Mouse (Mus musculus) CH12.LX (cell line): ENCODE measurements around the gene Sh2d1b2. TPM values are rescaled to one million over a fixed set of nuclear protein-coding genes. Genes with fewer than 3 reads are reported as not detected.

Source experiments
- DNase-seq: peaks from one replicate; pipeline ENCODE4 v3.0.0-alpha.2; 2013; ENCODE audit errors: extremely low read depth
- H3K27ac ChIP-seq: 2 replicates; pipeline ENCODE4 v1.5.1; 2012; ENCODE audit warnings: low read depth, mild to moderate bottlenecking, control low read depth, moderate library complexity; ENCODE audit not compliant: insufficient read depth
- H3K27me3 ChIP-seq: replicated peaks from 2 replicates; pipeline ENCODE3; 2012; ENCODE audit warnings: inconsistent platforms
- H3K36me3 ChIP-seq, 2 experiments: replicated peaks in 1 of 2; 2 replicates each; pipeline versions ENCODE3 to v1.6.1; 2012; ENCODE audit warnings: inconsistent platforms in 1 of 2, low read length in 1 of 2, mild to moderate bottlenecking in 1 of 2, mixed read lengths in 1 of 2, moderate library complexity in 1 of 2; ENCODE audit not compliant: control insufficient read depth in 1 of 2, insufficient read depth in 1 of 2
- H3K4me1 ChIP-seq, 2 experiments: 2 replicates each; pipeline ENCODE4 v1.6.1; 2012; ENCODE audit warnings: inconsistent platforms in 1 of 2, moderate library complexity in 1 of 2; ENCODE audit not compliant: insufficient read depth in 2 of 2, control insufficient read depth in 1 of 2
- H3K4me2 ChIP-seq: 2 replicates; pipeline ENCODE4 v1.6.1; 2012; ENCODE audit warnings: low read depth, mild to moderate bottlenecking, control low read depth; ENCODE audit not compliant: poor library complexity, insufficient read depth, severe bottlenecking
- H3K4me3 ChIP-seq, 3 experiments: fragments of 150-350 bp in 1 of 3; sonication (generic) in 1 of 3; replicated peaks in 1 of 3; 2 replicates each; pipeline versions ENCODE3 to v1.5.1; 2011 to 2012; ENCODE audit warnings: low read depth in 2 of 3, low read length in 2 of 3, mild to moderate bottlenecking in 2 of 3, moderate library complexity in 2 of 3, control low read depth in 1 of 3, improper control_type of control experiment in 1 of 3, inconsistent platforms in 1 of 3, mixed read lengths in 1 of 3; ENCODE audit not compliant: poor library complexity in 1 of 3
- H3K79me2 ChIP-seq: replicated peaks from 2 replicates; pipeline ENCODE4 v1.6.1; 2012; ENCODE audit warnings: mild to moderate bottlenecking, moderate library complexity; ENCODE audit not compliant: control insufficient read depth, poor library complexity, insufficient read depth, severe bottlenecking; ENCODE audit errors: extremely low read depth
- H3K9ac ChIP-seq: 2 replicates; pipeline ENCODE4 v1.6.1; 2012; ENCODE audit warnings: low read depth, mild to moderate bottlenecking, control low read depth, moderate library complexity; ENCODE audit not compliant: insufficient read depth
- H3K9me3 ChIP-seq: replicated peaks from 2 replicates; pipeline ENCODE3; 2012; ENCODE audit warnings: low read length, inconsistent platforms, mixed read lengths
- CHD2 ChIP-seq: IDR thresholded peaks from 2 replicates; pipeline ENCODE4 v1.6.1; 2011; ENCODE audit warnings: low read length, improper control_type of control experiment
- CTCF ChIP-seq, 2 experiments: IDR thresholded peaks in 1 of 2; conservative IDR thresholded peaks in 1 of 2; 2 replicates each; pipeline ENCODE4 v1.5.1; 2011 to 2012; ENCODE audit warnings: low read depth in 2 of 2, low read length in 2 of 2, improper control_type of control experiment in 1 of 2, inconsistent platforms in 1 of 2, mild to moderate bottlenecking in 1 of 2, moderate library complexity in 1 of 2
- IRF4 ChIP-seq: IDR thresholded peaks from 2 replicates; pipeline ENCODE4 v1.6.1; 2014; ENCODE audit warnings: low read depth, mild to moderate bottlenecking, inconsistent platforms, low read length, improper control_type of control experiment
- JUN ChIP-seq: IDR thresholded peaks from 2 replicates; pipeline ENCODE4 v1.6.1; 2011; ENCODE audit warnings: low read depth, mild to moderate bottlenecking, low read length, improper control_type of control experiment, moderate library complexity; ENCODE audit not compliant: insufficient read depth
- MXI1 ChIP-seq: IDR thresholded peaks from 2 replicates; pipeline ENCODE4 v1.6.1; 2011; ENCODE audit warnings: mild to moderate bottlenecking, low read depth, low read length, improper control_type of control experiment
- NELFE ChIP-seq: IDR thresholded peaks from 2 replicates; pipeline ENCODE4 v1.6.1; 2011; ENCODE audit warnings: low read depth, low read length, improper control_type of control experiment
- RAD21 ChIP-seq: IDR thresholded peaks from 2 replicates; pipeline ENCODE4 v1.6.1; 2011; ENCODE audit warnings: low read depth, mild to moderate bottlenecking, low read length, improper control_type of control experiment, moderate library complexity
- SIN3A ChIP-seq: IDR thresholded peaks from 2 replicates; pipeline ENCODE4 v1.6.1; 2012; ENCODE audit warnings: low read length, improper control_type of control experiment, inconsistent platforms
- SMC3 ChIP-seq: IDR thresholded peaks from 2 replicates; pipeline ENCODE4 v1.6.1; 2011; ENCODE audit warnings: low read depth, low read length, improper control_type of control experiment
- TBP ChIP-seq: conservative IDR thresholded peaks from 2 replicates; pipeline ENCODE4 v1.6.1; 2011; ENCODE audit warnings: low read depth, low read length, improper control_type of control experiment
- UBTF ChIP-seq: IDR thresholded peaks from 2 replicates; pipeline ENCODE4 v1.6.1; 2012; ENCODE audit warnings: low read depth, mild to moderate bottlenecking, inconsistent platforms, low read length, improper control_type of control experiment, moderate library complexity
- ZC3H11A ChIP-seq: IDR thresholded peaks from 2 replicates; pipeline ENCODE4 v1.6.1; 2012; ENCODE audit warnings: low read depth, mild to moderate bottlenecking, inconsistent platforms, low read length, improper control_type of control experiment
- ZMIZ1 ChIP-seq: IDR thresholded peaks from 2 replicates; pipeline ENCODE4 v1.6.1; 2012; ENCODE audit warnings: low read depth, mild to moderate bottlenecking, inconsistent platforms, low read length, improper control_type of control experiment
- dilution Hi-C: fragments of 300-500 bp; cut with MboI; formaldehyde crosslinking; loops from 2 replicates; pipeline ENCODE4 v1.14.3; 2020; ENCODE audit warnings: low sequenced_read_pairs; ENCODE audit not compliant: extremely low pct_unique_long_range_greater_than_20kb, extremely low pct_ligation_motif_present
- in situ Hi-C: fragments of 300-500 bp; cut with MboI; formaldehyde crosslinking; loops from 3 replicates; pipeline ENCODE4 v1.14.3; 2019; ENCODE audit warnings: low sequenced_read_pairs, low pct_ligation_motif_present, low pct_unique_long_range_greater_than_20kb, mixed read lengths
- polyA plus RNA-seq: library from polyadenylated mRNA; unstranded; fragments of >175 nt; gene quantifications from 2 replicates; pipeline ENCODE4 v1.2.1, GENCODE M21; 2012; ENCODE audit warnings: low read depth; ENCODE audit not compliant: insufficient read length
- total RNA-seq, 2 experiments: library from RNA; depleted of rRNA; stranded (reverse); fragments of 300-350 nt in 1 of 2; fragments of >200 nt in 1 of 2; gene quantifications; 2 replicates each; pipeline ENCODE4 v1.2.3; 2012 to 2014

Sh2d1b2 gene
- total and polyA plus RNA-seq, 3 experiments: 0.47 to 1.1 TPM; not detected in 1

DNA sequence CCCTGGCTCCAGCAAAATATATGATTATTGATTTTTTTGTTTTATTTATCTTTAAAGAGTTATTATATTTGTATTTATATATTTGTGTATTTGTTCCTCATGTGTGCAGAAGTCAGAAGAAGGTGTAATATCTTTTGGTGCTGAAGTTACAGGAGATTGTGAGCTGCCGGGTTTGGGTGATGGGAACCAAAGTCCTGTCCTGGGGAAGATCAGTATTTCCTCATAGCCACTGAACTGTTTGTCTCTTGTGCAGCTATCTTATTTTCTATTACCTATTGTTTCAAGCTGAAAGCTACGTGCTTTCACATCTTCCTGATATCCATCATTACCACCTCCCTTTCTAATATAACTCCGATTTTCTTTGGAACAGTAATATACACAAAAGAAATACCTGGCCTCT, 17.0 kb upstream of the Sh2d1b2 start:
- Histone ChIP-seq H3K79me2 (peaks cover 23% of the 10 kb centered on the region), H3K36me3 (peaks cover 13 to 18% of the 10 kb centered on the region in 2 experiments), H3K9me3 (no peaks in the 10 kb centered on the region)
- TF ChIP-seq IRF4 (no peak), TBP (0 out of 2 replicates have a peak, but pooled peaks have one; percentile 10)
- TF ChIP-seq, all 38 proteins: peak for 1
- H3K9ac ChIP-seq: no peak overlapping the region
- no peak for DNase-seq
- no peaks in the 10 kb centered on the region for H3K27me3 ChIP-seq
- H3K27ac ChIP-seq: no peak overlapping the region
- in situ Hi-C loops (loop anchor here (10.0 kb wide), 1 partner anchor 389 kb away; no protein-coding TSS in a partner anchor), dilution Hi-C loops (no loop called here)
- H3K4me2 ChIP-seq: peak overlapping the region; percentile 56; the same call in 1 of the 2 replicates
- H3K4me3 ChIP-seq: peak overlapping the region in 2 of 3 experiments; percentile 50 to 88
- H3K4me1 ChIP-seq: peaks cover 0 to 18% of the 10 kb centered on the region in 2 experiments; a peak in 2 of 4 replicates

DNA sequence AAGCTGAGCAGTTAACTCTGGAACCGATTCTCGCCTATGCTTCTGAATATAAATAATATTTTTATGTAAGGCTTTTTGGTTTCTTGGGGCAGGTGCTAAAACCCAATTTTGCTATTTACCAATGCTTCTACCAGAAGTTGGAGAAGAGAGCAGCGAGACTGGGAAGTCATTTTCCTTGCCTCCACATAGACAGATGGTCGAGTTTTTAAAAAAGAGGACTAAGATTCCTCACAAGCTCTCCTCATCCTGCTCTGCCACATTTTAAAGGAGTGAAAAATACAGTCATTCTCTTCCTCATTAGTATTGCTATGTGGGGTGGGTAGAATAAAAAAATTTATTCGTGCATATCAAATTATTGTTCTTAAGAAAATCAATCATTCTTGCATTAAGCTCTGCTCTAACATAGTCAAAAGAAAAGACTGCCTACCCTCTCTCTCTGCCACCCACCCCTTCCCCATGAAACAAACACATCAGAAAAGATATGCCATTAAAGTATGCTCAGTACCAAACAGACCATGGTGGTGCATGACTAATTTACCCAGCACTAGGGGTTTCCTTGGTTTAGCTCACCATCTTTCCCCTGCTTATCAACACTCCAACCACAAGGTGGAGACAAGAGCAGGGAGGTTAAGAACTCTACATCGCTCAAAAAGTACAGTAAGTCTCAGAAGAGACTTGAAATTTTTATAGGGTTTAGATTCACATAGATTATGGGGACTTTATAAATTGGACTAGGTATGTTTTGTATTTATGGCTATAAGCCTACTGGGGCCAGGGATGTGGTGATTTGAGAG, 14.3 kb upstream of the Sh2d1b2 start:
- H3K79me2 ChIP-seq: peaks cover 14% of the 10 kb centered on the region
- TF ChIP-seq SMC3: peak; percentile 89
- TF ChIP-seq CTCF (conservative IDR thresholded peaks at IDR 0.05 in 1 of 2, IDR thresholded peaks at IDR 0.05 in 1 of 2; ENCODE audit: low read depth in 2 of 2, low read length in 2 of 2): peak; percentile 29 to 91; a peak in 2 of 4 replicates
- peak; percentile 86 for TF ChIP-seq RAD21
- TF ChIP-seq ZC3H11A: 0 out of 2 replicates have a peak, but pooled peaks have one; percentile 1
- no peak for TF ChIP-seq CHD2
- DNase-seq: peak; percentile 79
- no peak overlapping the region for H3K9ac ChIP-seq
- dilution Hi-C loops: no loop called here
- peaks cover 0 to 10% of the 10 kb centered on the region in 2 experiments; a peak in 2 of 4 replicates for H3K4me1 ChIP-seq
- no peaks in the 10 kb centered on the region for H3K9me3 ChIP-seq
- H3K27ac ChIP-seq: no peak overlapping the region
- H3K4me2 ChIP-seq: peak overlapping the region; percentile 38; the same call in 1 of the 2 replicates
- H3K36me3 ChIP-seq: no peaks in the 10 kb centered on the region
- H3K27me3 ChIP-seq: no peaks in the 10 kb centered on the region
- H3K4me3 ChIP-seq: no peak overlapping the region
- in situ Hi-C loops: loop anchor here (10.0 kb wide), 1 partner anchor 387 kb away; no protein-coding TSS in a partner anchor

DNA sequence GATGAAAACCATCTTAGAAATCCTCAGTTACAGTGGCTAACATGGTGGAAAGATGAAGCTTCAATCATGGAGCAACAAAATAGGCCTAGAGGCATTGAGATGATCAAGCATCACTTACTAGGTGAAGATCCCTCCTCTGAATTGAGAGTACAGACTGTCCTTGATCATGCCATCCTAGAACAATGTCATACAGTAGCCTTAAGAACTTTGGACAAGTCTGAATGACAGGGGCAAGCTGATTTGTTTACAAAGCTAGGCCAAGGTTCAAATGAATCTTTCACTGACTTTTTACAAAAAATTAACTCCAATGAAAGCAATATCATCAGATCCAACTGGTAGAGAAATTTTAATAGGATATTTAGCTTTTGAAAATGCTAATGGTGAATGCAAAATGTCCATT, 12.2 kb upstream of the Sh2d1b2 start:
- in situ Hi-C loops (loop anchor here (10.0 kb wide), 1 partner anchor 74 kb away; no protein-coding TSS in a partner anchor), dilution Hi-C loops (no loop called here)
- H3K4me3 ChIP-seq: no peak overlapping the region
- no peak for DNase-seq
- no peaks in the 10 kb centered on the region for H3K27me3 ChIP-seq
- 0 out of 4 replicates have a peak, but pooled peaks cover 0 to 7% of the 10 kb centered on the region in 2 experiments for H3K4me1 ChIP-seq
- TF ChIP-seq NELFE: no peak
- no peak for TF ChIP-seq JUN
- no peak for TF ChIP-seq UBTF
- TF ChIP-seq MXI1: no peak
- no peak for TF ChIP-seq IRF4
- TF ChIP-seq ZMIZ1: no peak
- no peak for TF ChIP-seq CTCF (conservative IDR thresholded peaks at IDR 0.05 in 1 of 2, IDR thresholded peaks at IDR 0.05 in 1 of 2; ENCODE audit: low read depth in 2 of 2, low read length in 2 of 2)
- no peak for TF ChIP-seq TBP
- no peak for TF ChIP-seq SIN3A
- H3K36me3 ChIP-seq: no peaks in the 10 kb centered on the region
- H3K27ac ChIP-seq: no peak overlapping the region
- H3K79me2 ChIP-seq: no peaks in the 10 kb centered on the region
- no peaks in the 10 kb centered on the region for H3K9me3 ChIP-seq
- H3K9ac ChIP-seq: no peak overlapping the region
- no peak overlapping the region for H3K4me2 ChIP-seq
